Mouse (Mus musculus) layer of hippocampus, postnatal 25 days (tissue): ENCODE measurements around the gene Nav2. TPM values are rescaled to one million over a fixed set of nuclear protein-coding genes. Genes with fewer than 3 reads are reported as not detected.

Experiments used
- DNase-seq, 2 experiments: peaks; one replicate each; pipeline ENCODE4 v3.0.0; 2022; ENCODE audit warnings: mixed read lengths in 2 of 2, low spot score in 1 of 2; ENCODE audit errors: extremely low spot score in 1 of 2
- total RNA-seq, 2 experiments: library from RNA; stranded (reverse); gene quantifications; 2 replicates each; pipeline ENCODE4 v1.2.3; 2021

Gene Nav2
- total RNA-seq, 2 experiments from 2014 or later = 56.4 to 101 TPM

- no peak for DNase-seq
Observed at GRCm38 (mm10) chr7:49369809-49370473, 461.4 kb downstream of the Nav2 start.

DNA sequence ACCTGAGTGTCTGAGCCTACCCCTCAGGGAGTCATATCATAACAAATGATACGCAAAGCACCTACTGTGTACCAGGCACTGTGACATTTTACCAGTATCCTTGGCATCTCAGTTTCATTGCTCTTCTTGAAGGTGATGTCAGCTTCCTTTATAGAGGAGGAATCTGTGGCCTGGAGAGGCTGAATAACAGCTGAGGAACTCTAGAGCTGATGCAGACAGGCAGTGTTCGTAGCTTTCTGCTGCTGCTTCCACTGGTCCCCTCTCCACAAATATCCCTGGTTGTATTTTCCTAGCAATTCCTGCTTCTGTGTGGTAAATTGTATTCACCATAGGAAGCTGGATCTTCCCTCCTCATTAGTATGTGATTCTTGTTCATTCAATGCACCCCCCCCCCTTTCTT is 462.8 kb downstream of the Nav2 start:
- DNase-seq = no peak

GRCm38 (mm10) chr7:49371972-49372371 is 463.5 kb downstream of the Nav2 start:
- DNase-seq = no peak

GRCm38 (mm10) chr7:49373173-49373572 is 464.7 kb downstream of the Nav2 start:
- no peak for DNase-seq

DNA sequence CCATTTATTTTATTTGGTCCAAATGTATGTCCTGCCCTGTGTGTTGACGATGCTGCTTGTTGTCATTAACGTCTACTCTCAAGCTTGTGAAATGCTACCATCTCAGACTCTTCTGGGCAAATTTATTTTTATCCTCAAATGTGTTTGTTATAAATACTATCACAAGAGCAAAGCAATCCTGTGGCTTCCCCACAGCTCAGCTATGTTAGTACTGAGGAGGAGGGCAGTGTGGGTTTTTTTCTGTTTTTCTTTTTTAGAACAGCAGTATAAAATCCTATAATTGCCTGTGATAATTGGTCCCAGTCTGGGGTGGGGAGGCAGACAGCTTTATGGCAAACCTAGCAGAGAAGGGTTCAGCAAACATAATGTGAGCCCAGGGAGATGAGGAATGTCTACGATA is 465.1 kb downstream of the Nav2 start:
- no peak for DNase-seq

GRCm38 (mm10) chr7:49375499-49375974 is 467.0 kb downstream of the Nav2 start:
- peak in 1 of 2 experiments; percentile 47 for DNase-seq

DNA sequence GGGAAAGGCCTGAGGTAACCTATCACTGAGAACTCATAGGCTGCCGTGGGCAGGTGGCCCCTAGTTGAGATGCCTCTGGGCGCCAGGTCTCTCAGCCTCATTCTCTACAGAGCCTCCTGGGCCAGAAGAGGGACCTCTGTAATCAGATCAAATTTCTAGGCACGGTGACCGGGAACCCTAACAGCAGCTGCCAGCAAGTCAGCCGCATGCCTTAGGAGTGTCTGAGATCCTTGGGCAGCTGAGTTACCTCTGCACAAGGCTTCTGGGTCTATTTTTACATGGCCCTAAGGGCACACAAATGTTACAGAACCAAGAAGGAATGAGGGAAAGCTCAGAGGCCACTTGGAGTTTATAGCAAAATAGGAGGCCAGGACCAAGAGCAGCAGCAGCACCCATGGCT is 470.1 kb downstream of the Nav2 start:
- DNase-seq = no peak

GRCm38 (mm10) chr7:49380940-49381339 is 472.4 kb downstream of the Nav2 start:
- no peak for DNase-seq

DNA sequence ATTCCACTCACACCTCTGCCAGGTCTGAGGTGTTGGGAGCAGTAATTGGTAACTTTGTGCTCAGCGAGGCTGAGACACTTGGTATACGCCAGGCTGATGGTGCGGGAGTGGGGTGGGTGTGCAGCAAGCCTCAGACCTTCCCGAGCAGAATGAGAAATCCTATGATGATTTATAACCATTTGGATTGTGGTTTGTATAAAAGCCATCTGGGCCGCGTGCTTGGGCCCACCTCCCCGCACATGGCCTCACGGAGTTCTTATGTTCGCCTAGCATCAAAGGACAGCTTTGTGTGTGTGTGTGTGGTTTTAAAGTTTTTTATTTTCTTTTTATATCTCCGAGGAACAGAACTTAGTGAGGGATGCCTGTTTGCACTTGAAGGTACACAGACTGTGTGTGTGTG is 474.4 kb downstream of the Nav2 start:
- DNase-seq = no peak

- no peak for DNase-seq
Observed at GRCm38 (mm10) chr7:49388137-49388536, 479.6 kb downstream of the Nav2 start.

DNA sequence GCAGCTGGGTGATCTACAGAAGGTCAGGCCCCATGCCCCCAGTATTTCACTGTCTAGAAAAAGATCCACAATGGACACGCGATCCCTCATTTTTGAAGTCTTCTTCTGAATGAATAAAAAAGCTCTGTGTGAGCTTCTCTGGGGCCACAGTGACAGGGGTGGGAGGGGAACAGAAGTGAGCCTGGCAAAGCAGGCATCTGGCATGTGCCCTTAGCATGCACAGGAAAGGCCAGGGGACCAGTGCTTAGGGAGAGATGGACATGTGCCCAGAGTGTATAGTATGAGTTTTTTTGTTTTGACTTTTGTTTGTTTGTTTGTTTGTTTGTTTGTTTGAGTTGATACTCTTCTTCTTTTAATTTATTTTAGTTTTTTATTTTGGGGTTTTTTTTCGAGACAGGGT is 481.8 kb downstream of the Nav2 start:
- DNase-seq = no peak

- DNase-seq = no peak
Observed at GRCm38 (mm10) chr7:49390829-49391228, 482.3 kb downstream of the Nav2 start.

GRCm38 (mm10) chr7:49392180-49392579 is 483.7 kb downstream of the Nav2 start:
- DNase-seq = peak in 1 of 2 experiments; percentile 48

DNA sequence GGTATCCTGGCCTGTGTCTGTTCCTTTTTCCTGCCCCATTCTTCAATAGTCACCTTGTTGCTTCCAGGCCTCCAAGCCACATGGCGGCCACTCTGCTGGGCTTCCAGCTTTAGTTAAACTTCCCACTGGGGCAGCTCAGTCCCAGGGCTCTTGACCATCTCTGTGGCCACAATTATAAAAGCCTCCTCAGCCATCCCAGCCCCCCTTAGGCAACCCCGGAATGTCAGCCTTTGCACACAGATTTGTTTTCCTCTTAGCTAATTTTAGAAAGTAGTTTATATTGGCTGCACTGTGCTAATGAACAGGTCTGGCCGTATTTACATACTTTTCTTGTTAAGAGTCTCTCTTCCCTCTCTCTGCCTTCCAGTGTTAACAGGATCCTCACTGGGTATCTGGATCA is 484.3 kb downstream of the Nav2 start:
- DNase-seq = no peak

GRCm38 (mm10) chr7:49393857-49394256 is 485.3 kb downstream of the Nav2 start:
- no peak for DNase-seq

- no peak for DNase-seq
Observed at GRCm38 (mm10) chr7:49396202-49396601, 487.7 kb downstream of the Nav2 start.

GRCm38 (mm10) chr7:49397441-49398003 is 489.0 kb downstream of the Nav2 start:
- peak in 1 of 2 experiments; percentile 7 for DNase-seq

- peak in 1 of 2 experiments; percentile 11 for DNase-seq
Observed at GRCm38 (mm10) chr7:49398020-49398516, 489.6 kb downstream of the Nav2 start.

- DNase-seq = peak in 1 of 2 experiments; percentile 68
Observed at GRCm38 (mm10) chr7:49399314-49399713, 490.8 kb downstream of the Nav2 start.

- no peak for DNase-seq
Observed at GRCm38 (mm10) chr7:49400463-49400862, 491.9 kb downstream of the Nav2 start.

DNA sequence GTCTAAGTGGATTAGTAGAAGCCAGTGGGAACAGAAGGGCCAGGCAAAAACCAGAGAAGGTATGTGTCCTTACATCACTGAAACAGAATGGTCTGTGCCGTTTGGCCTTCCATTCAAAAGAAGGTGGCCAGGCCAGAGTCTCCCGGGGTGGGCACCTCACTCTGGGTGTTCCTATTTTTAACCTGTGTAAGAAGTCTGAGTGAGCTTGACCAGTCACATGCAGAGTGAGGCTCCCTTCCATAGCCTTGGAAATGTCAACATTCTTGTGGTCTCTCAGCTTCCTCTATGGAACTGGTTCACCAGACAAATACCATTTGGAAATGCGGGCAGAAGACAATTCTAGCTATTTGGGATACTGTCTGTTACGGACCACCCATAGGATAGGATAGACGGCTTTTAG is 494.0 kb downstream of the Nav2 start:
- DNase-seq = no peak

- no peak for DNase-seq
Observed at GRCm38 (mm10) chr7:49407688-49408087, 499.2 kb downstream of the Nav2 start.
